Mouse (Mus musculus) neural tube, embryonic 11.5 days (tissue): ENCODE data around the gene Ccdc60. TPM values are rescaled to one million over a fixed set of nuclear protein-coding genes. Genes with fewer than 3 reads are reported as not detected.

Experiments
- ATAC-seq: fragments of 200-750 bp; cut with Nextera tagmentation; 2 replicates; pipeline ENCODE4 v1.8.0; 2017; ENCODE audit warnings: moderate number of reproducible peaks, mild to moderate bottlenecking, moderate TSS enrichment, moderate library complexity; ENCODE audit not compliant: insufficient read depth, low FRiP score, low TSS enrichment
- DNase-seq: peaks from one replicate; pipeline ENCODE4 v3.0.0-alpha.2; 2015; ENCODE audit warnings: low spot score
- H3K27ac ChIP-seq: fragments of 300-500 bp; sonication (generic); 2 replicates; pipeline ENCODE4 v1.5.1; 2014; ENCODE audit warnings: low read depth, mild to moderate bottlenecking, low read length
- H3K27me3 ChIP-seq: fragments of 300-500 bp; sonication (generic); 2 replicates; pipeline ENCODE4 v1.6.1; 2014; ENCODE audit warnings: mild to moderate bottlenecking, low read length, mixed read lengths; ENCODE audit not compliant: control insufficient read depth, insufficient read depth
- H3K36me3 ChIP-seq: fragments of 300-500 bp; sonication (generic); 2 replicates; pipeline ENCODE4 v1.6.1; 2014; ENCODE audit warnings: mild to moderate bottlenecking, low read length, moderate library complexity, mixed read lengths; ENCODE audit not compliant: control insufficient read depth, insufficient read depth
- H3K4me1 ChIP-seq: fragments of 300-500 bp; sonication (generic); 2 replicates; pipeline ENCODE4 v1.6.1; 2014; ENCODE audit warnings: low read length, mixed read lengths; ENCODE audit not compliant: control insufficient read depth, insufficient read depth
- H3K4me2 ChIP-seq: fragments of 300-500 bp; sonication (generic); 2 replicates; pipeline ENCODE4 v1.6.1; 2014; ENCODE audit warnings: low read depth, mild to moderate bottlenecking, moderate library complexity
- H3K4me3 ChIP-seq: fragments of 300-500 bp; sonication (generic); 2 replicates; pipeline ENCODE4 v1.5.1; 2014; ENCODE audit warnings: low read depth, low read length
- H3K9ac ChIP-seq: fragments of 300-500 bp; sonication (generic); 2 replicates; pipeline ENCODE4 v1.6.1; 2014; ENCODE audit warnings: mild to moderate bottlenecking, low read length
- H3K9me3 ChIP-seq: fragments of 300-500 bp; sonication (generic); 2 replicates; pipeline ENCODE4 v1.6.1; 2016; ENCODE audit warnings: low read length; ENCODE audit not compliant: control insufficient read depth
- WGBS: fragments of 180-500 bp; shearing (Covaris S2); extraction: QIAGEN DNeasy Blood & Tissue Kit; methylation state at CpG from one replicate; pipeline ENCODE4 v1.1.7; 2014; 5-methylcytosine and 5-hydroxymethylcytosine counted together
- polyA plus RNA-seq: library from polyadenylated mRNA; unstranded; fragments of >200 nt; fragmentation: Nextera tagmentation; extraction: Ambion mirVana; gene quantifications from 2 replicates; pipeline ENCODE4 v1.2.1, GENCODE M21; 2014

The Ccdc60 gene
- polyA plus RNA-seq, 1 experiment from 2014 or later: 1.0 TPM

DNA sequence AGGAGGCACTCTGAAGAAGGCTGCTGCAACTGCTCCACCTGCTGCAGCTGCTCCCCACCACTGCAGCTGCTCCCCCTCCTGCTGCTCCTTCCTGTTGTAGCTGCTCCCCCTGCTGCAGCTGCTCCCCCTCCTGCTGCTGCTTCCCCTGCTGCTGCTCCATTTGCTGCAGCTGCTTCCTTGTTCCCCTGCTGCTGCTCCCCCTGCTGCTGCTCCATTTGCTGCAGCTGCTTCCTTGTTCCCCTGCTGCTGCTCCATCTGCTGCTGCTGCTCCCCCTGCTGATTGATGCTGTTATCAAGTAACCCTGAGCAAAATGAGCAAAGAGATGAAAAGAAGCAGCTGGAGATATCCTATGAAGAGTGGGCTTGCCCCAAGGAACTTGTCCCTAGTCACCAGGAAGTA, 8.3 kb downstream of the Ccdc60 start:
- Histone ChIP-seq H3K36me3 (no peaks in the 10 kb centered on the region), H3K27me3 (no peaks in the 10 kb centered on the region), H3K9ac (no peak overlapping the region), H3K9me3 (peaks cover 7% of the 10 kb centered on the region), H3K27ac (no peak overlapping the region), H3K4me2 (no peak overlapping the region), H3K4me3 (no peak overlapping the region), H3K4me1 (0 out of 2 replicates have a peak, but pooled peaks cover under 1% of the 10 kb centered on the region)
- ATAC-seq: no peak
- DNase-seq: peak; percentile 36

DNA sequence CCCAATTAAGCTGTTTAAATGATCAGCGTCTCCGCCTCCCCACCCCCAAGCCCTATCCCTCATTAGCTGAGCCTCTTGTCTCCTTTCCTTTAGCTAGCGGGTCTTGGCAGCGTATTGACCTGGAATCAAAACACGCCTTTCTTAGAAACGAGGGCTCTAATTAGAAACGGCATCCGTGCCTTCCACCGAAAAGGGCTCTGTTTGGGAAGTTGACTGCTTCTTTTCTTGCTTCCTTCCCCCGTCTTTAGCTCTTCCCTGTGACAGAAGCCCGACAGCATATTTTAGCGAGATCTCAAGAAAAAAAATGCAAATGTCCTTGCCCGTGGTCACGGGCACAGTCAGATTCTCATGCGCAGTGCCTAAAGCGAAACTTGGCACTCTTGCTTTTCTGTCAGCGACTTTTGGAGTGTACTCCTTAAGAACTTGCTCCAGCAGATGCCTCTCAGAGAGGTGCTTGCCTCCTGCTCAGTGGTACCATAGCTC, 10.3 kb downstream of the Ccdc60 start:
- H3K4me2 ChIP-seq: no peak overlapping the region
- WGBS: 87% methylated on average over 17 of the region's 17 CpGs
- H3K4me1 ChIP-seq: 0 out of 2 replicates have a peak, but pooled peaks cover 3% of the 10 kb centered on the region
- H3K27me3 ChIP-seq: no peaks in the 10 kb centered on the region
- H3K4me3 ChIP-seq: no peak overlapping the region
- DNase-seq (no peak), ATAC-seq (no peak)
- H3K27ac ChIP-seq: no peak overlapping the region
- H3K9ac ChIP-seq: no peak overlapping the region
- peaks cover 7% of the 10 kb centered on the region for H3K9me3 ChIP-seq
- no peaks in the 10 kb centered on the region for H3K36me3 ChIP-seq

DNA sequence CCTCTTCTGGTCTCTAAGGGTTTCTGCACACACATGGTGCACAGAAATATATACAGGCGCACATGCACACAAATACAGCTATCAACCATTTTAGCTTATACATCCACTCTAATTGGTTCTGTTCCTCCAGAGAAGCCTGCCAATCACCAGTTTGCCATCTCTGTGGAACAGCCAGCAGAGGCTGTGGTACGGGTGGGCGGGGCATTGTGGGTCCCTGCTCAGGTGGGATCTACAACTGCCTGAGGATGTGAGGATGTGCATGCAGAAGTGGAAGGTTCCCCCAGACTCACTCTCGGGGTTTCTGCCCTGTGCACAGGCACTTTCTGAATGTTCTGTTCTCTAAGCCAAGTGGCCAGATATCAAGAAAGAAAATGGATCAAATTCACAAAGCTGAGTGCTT, 10.8 kb downstream of the Ccdc60 start:
- Histone ChIP-seq H3K9me3 (peaks cover 7% of the 10 kb centered on the region), H3K4me3 (no peak overlapping the region), H3K4me1 (0 out of 2 replicates have a peak, but pooled peaks cover 3% of the 10 kb centered on the region), H3K4me2 (no peak overlapping the region), H3K27me3 (no peaks in the 10 kb centered on the region), H3K27ac (no peak overlapping the region), H3K9ac (no peak overlapping the region), H3K36me3 (no peaks in the 10 kb centered on the region)
- ATAC-seq (no peak), DNase-seq (no peak)
- WGBS: 95% methylated on average over 4 of the region's 4 CpGs

DNA sequence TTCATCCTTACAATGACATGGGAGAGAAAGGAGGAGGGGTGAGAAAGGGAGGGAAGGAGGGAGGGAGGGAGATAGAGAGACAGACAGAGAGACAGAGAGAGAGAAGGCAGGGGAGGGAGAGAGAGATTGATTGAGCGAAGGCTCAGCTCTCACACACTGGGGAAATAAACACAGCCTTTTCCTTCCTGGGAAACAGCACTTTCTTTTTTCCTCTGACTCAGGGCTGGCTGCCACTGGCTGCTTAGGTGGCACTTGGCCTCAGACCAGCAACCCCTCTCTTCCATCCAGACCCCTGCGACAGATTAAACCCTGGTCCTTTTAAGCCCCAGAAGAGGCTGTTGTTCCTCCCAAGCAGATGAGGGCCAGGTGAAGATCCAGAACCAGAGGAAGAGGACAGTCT, 14.0 kb downstream of the Ccdc60 start:
- H3K9me3 ChIP-seq: peaks cover 7% of the 10 kb centered on the region
- DNase-seq (no peak), ATAC-seq (no peak)
- no peak overlapping the region for H3K4me2 ChIP-seq
- 0 out of 2 replicates have a peak overlapping the region, but pooled peaks have one; percentile 27 for H3K27ac ChIP-seq
- WGBS: 71% methylated on average over 2 of the region's 2 CpGs
- no peaks in the 10 kb centered on the region for H3K27me3 ChIP-seq
- 0 out of 2 replicates have a peak, but pooled peaks cover 3% of the 10 kb centered on the region for H3K4me1 ChIP-seq
- H3K9ac ChIP-seq: no peak overlapping the region
- no peak overlapping the region for H3K4me3 ChIP-seq
- no peaks in the 10 kb centered on the region for H3K36me3 ChIP-seq

DNA sequence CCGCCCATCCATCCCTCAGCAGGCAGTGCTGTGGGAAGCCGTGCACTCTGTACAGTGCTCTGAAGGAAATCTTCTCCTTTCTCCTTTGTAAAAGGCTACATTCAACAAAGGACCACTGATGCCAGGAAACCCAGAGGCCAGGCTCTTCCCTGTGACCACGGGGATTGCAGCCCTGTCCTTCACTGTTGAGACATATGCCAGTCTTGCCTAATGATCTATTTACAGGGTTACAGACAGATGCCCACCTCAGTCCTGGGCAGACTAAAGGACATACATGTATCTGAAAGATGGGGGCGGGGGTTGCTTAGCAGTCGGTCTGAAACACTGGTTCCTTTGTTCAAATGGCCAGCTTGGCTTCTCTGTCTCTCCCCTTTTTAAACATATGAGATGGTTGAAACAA, 14.4 kb downstream of the Ccdc60 start:
- Histone ChIP-seq H3K9ac (no peak overlapping the region), H3K9me3 (peaks cover 7% of the 10 kb centered on the region), H3K4me3 (no peak overlapping the region), H3K4me2 (no peak overlapping the region), H3K27me3 (no peaks in the 10 kb centered on the region), H3K27ac (0 out of 2 replicates have a peak overlapping the region, but pooled peaks have one; percentile 17), H3K36me3 (no peaks in the 10 kb centered on the region), H3K4me1 (0 out of 2 replicates have a peak, but pooled peaks cover 3% of the 10 kb centered on the region)
- ATAC-seq: no peak
- DNase-seq: peak; percentile 19
- 58% methylated on average over 5 of the region's 5 CpGs for WGBS

DNA sequence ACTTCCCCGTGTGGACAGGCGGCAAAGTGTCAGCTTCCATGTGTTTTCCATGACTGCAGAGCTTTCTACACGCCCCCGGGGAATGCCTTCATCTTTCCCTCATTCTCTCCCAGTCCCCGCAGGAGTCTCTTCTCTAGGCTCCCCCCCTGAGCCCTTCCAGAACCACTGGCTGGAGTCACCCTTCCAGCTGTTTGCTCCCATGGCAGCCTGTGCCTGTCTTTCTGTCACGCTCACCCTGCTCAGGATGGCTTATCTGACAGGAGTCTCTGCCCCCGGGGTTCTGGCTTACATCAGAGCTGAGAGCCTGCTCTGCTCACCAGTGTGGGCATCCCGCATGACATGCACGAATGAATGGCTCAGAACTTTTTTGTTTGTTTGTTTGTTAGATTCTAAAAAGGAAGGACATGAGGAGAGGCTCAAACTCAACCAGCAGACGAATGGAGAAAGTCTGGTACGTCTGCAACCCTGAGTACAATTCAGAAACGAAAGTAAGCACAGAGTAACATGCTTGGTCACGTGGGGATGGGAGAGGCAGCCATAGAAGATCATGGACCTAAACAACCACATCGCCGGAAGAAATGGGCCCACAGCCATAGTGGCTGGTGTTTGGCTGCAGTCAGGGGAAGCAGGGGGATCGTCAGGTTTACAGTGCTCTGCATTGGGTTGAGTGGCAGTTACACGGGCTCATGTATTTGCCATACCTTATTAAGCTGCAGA, 17.1 kb downstream of the Ccdc60 start:
- Histone ChIP-seq H3K27me3 (no peaks in the 10 kb centered on the region), H3K4me2 (no peak overlapping the region), H3K4me1 (0 out of 2 replicates have a peak, but pooled peaks cover 3% of the 10 kb centered on the region), H3K36me3 (no peaks in the 10 kb centered on the region), H3K27ac (no peak overlapping the region), H3K9ac (no peak overlapping the region), H3K9me3 (no peaks in the 10 kb centered on the region), H3K4me3 (no peak overlapping the region)
- WGBS: 82% methylated on average over 17 of the region's 17 CpGs
- no peak for ATAC-seq
- no peak for DNase-seq

DNA sequence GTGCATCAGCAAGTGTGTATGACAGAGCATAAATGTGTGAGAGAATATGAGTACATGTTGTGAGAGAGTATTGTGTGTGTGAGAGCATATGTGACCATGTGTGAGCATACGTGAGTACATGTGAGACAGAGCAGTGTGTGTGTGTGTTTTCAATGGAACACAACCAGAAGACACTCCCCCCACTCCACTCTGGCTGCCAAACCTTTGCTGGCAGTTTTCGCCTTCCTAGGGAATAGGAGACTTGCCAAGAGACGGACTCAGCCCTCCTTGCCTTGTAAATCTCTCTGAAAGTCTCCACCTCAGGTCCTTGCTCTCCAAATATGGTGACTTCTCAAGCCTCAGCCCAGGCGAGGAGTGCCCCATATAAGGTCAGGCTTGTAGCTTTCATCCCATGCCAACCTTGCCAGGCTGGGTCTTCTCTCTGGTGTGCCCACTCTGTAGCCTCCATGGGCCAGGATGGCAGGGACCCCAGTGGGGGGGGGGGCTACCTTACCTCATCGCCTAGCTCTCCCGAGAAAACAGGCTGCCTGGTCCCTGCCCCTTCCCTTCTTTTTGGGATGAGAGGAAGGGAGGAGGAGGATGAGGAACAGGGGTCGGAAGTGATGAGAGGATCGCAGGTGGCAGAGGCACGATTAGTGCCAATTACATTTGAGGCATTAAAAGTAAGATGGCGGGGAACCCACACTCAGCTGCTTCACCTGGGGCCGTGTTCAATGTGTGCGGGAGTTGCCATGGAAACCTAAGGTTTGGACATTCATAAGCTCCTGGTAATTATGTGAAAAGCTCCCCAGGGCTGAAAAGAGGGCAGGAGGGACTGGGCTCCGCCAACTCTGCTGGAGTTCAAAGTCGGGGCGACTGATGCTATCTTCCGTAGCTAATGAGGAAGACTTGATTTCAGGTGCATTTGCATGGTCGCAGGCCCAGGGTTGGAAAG, 19.3 kb downstream of the Ccdc60 start:
- DNase-seq: no peak
- H3K27me3 ChIP-seq: no peaks in the 10 kb centered on the region
- H3K4me1 ChIP-seq: 0 out of 2 replicates have a peak, but pooled peaks cover 2% of the 10 kb centered on the region
- no peaks in the 10 kb centered on the region for H3K9me3 ChIP-seq
- no peaks in the 10 kb centered on the region for H3K36me3 ChIP-seq
- H3K4me2 ChIP-seq: no peak overlapping the region
- 80% methylated on average over 17 of the region's 17 CpGs for WGBS
- no peak overlapping the region for H3K9ac ChIP-seq
- no peak overlapping the region for H3K27ac ChIP-seq
- H3K4me3 ChIP-seq: no peak overlapping the region
- ATAC-seq: no peak

DNA sequence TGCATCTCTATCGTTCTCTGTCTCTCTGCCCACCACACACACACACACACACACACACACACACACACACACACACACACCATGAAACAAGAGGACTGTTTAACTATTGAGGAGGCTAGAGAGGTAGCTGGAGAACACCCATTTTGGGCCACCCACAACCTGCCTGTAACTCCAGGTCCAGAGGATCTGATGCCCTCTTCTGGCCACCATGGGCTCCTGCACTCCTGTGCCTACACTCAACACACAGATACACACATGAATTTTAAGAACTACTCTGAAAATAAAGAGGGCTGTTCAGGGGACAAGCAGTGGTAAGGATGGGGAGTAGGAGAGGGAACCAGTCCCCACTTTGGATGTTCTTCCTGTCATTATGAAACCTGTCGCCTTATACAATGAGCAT, 26.1 kb downstream of the Ccdc60 start:
- no peaks in the 10 kb centered on the region for H3K9me3 ChIP-seq
- no peak overlapping the region for H3K4me2 ChIP-seq
- H3K36me3 ChIP-seq: no peaks in the 10 kb centered on the region
- H3K4me3 ChIP-seq: no peak overlapping the region
- no peak for DNase-seq
- no peak for ATAC-seq
- no peak overlapping the region for H3K27ac ChIP-seq
- 90% methylated on average over 2 of the region's 2 CpGs for WGBS
- no peaks in the 10 kb centered on the region for H3K4me1 ChIP-seq
- H3K27me3 ChIP-seq: no peaks in the 10 kb centered on the region
- no peak overlapping the region for H3K9ac ChIP-seq
